Mouse (Mus musculus) embryonic facial prominence, embryonic 14.5 days (tissue): ENCODE measurements at regions not wholly inside any gene's neighbourhood (a gene's known extent, or its start where the extent isn't known, plus 50 kb on each side); places are given as distances from the start of the nearest gene placed in this dataset.

ENCODE experiments used
- ATAC-seq: fragments of 200-750 bp; cut with Nextera tagmentation; 2 replicates; pipeline ENCODE4 v1.8.0; 2017; ENCODE audit warnings: low read depth, moderate number of reproducible peaks, moderate TSS enrichment
- DNase-seq: peaks from one replicate; pipeline ENCODE4 v3.0.0-alpha.2; 2015; ENCODE audit warnings: low spot score
- H3K27ac ChIP-seq: fragments of 300-500 bp; sonication (generic); replicated peaks from 2 replicates; pipeline ENCODE4 v1.5.1; 2014; ENCODE audit warnings: low read depth, mild to moderate bottlenecking, low read length, moderate library complexity
- H3K27me3 ChIP-seq: fragments of 300-500 bp; sonication (generic); replicated peaks from 2 replicates; pipeline ENCODE4 v1.6.1; 2014; ENCODE audit warnings: low read length; ENCODE audit not compliant: control insufficient read depth, insufficient read depth
- H3K36me3 ChIP-seq: fragments of 300-500 bp; sonication (generic); 2 replicates; pipeline ENCODE4 v1.6.1; 2014; ENCODE audit warnings: low read length, mixed read lengths; ENCODE audit not compliant: control insufficient read depth, insufficient read depth
- H3K4me1 ChIP-seq: fragments of 300-500 bp; sonication (generic); 2 replicates; pipeline ENCODE4 v1.6.1; 2014; ENCODE audit warnings: antibody characterized with exemption, low read length; ENCODE audit not compliant: control insufficient read depth, insufficient read depth
- H3K4me2 ChIP-seq: fragments of 300-500 bp; sonication (generic); 2 replicates; pipeline ENCODE4 v1.6.1; 2014; ENCODE audit warnings: low read depth, mild to moderate bottlenecking, low read length, moderate library complexity, mixed read lengths
- H3K4me3 ChIP-seq: fragments of 300-500 bp; sonication (generic); 2 replicates; pipeline ENCODE4 v1.5.1; 2014; ENCODE audit warnings: low read depth, mild to moderate bottlenecking, low read length
- H3K9ac ChIP-seq: fragments of 300-500 bp; sonication (generic); 2 replicates; pipeline ENCODE4 v1.6.1; 2014; ENCODE audit warnings: low read depth, mild to moderate bottlenecking, low read length, moderate library complexity, mixed read lengths
- H3K9me3 ChIP-seq: fragments of 300-500 bp; sonication (generic); 2 replicates; pipeline ENCODE4 v1.6.1; 2016; ENCODE audit warnings: low read length; ENCODE audit not compliant: control insufficient read depth
- WGBS: fragments of 180-500 bp; shearing (Covaris S2); extraction: QIAGEN DNeasy Blood & Tissue Kit; methylation state at CpG from one replicate; pipeline ENCODE4 v1.1.7; 2014; 5-methylcytosine and 5-hydroxymethylcytosine counted together

GRCm38 (mm10) chr3:109224526-109224925 is 101.6 kb downstream of the Slc25a24 start:
- Histone ChIP-seq H3K36me3 (no peaks in the 10 kb centered on the region), H3K4me1 (no peaks in the 10 kb centered on the region), H3K9me3 (no peaks in the 10 kb centered on the region), H3K4me3 (no peak overlapping the region), H3K9ac (no peak overlapping the region), H3K27ac (no peak overlapping the region), H3K4me2 (no peak overlapping the region), H3K27me3 (no peaks in the 10 kb centered on the region)
- DNase-seq (no peak), ATAC-seq (no peak)
- WGBS, result 83% methylated on average over 3 of the region's 3 CpGs

DNA sequence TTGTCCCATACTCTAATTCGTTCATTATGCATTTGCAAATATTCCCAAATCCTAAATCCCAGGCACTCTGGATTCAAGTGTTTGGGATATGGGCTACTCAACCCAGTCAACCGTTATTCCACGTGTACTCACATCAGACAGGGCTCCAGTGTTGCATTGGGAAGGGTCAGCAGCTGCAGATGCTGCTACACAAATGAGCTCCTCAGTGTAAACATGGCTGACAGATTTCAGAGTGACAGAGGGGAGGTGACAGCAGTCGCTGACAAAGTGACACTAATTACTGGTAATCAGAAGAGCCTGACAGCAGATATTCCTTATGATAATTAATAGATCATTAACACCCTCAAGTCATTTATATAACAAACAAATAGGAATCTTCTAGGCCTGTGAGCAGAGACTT is 106.2 kb upstream of the Vav3 start:
- no peak overlapping the region for H3K9ac ChIP-seq
- no peaks in the 10 kb centered on the region for H3K4me1 ChIP-seq
- H3K36me3 ChIP-seq, result no peaks in the 10 kb centered on the region
- H3K4me3 ChIP-seq, result no peak overlapping the region
- 71% methylated on average over 4 of the region's 4 CpGs for WGBS
- no peak overlapping the region for H3K4me2 ChIP-seq
- no peaks in the 10 kb centered on the region for H3K9me3 ChIP-seq
- no peaks in the 10 kb centered on the region for H3K27me3 ChIP-seq
- DNase-seq (no peak), ATAC-seq (peak; percentile 55; the same call in 1 of the 2 replicates)
- no peak overlapping the region for H3K27ac ChIP-seq

- Histone ChIP-seq H3K4me2 (no peak overlapping the region), H3K9ac (no peak overlapping the region), H3K4me1 (no peaks in the 10 kb centered on the region), H3K27ac (no peak overlapping the region), H3K36me3 (no peaks in the 10 kb centered on the region), H3K27me3 (no peaks in the 10 kb centered on the region), H3K9me3 (no peaks in the 10 kb centered on the region), H3K4me3 (no peak overlapping the region)
- ATAC-seq, result no peak
- 79% methylated on average over 5 of the region's 5 CpGs for WGBS
- no peak for DNase-seq
Observed at GRCm38 (mm10) chr3:109236918-109237317, 103.5 kb upstream of the Vav3 start.

DNA sequence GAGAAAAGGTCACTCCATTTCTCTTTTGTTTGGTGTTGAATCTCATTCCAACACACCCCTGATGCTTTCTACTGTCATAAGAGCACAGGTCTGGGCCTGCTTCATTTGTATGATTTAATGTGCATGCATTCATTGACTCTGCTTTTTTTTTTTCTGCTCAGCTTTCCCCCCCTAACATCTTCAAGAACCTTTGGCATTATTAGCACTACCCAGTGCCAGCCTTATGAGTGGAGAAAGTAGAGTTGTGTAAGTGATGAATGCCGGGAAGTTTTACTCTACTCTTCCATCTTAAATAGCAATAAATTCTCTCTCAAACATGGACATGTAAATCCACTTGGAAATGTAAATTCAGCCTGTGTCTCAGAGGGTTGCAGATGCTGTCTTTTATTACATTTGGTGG is 97.0 kb upstream of the Vav3 start:
- H3K9ac ChIP-seq, result no peak overlapping the region
- no peaks in the 10 kb centered on the region for H3K4me1 ChIP-seq
- peaks cover 7% of the 10 kb centered on the region for H3K9me3 ChIP-seq
- 67% methylated on average over 1 of the region's 1 CpGs for WGBS
- no peak overlapping the region for H3K27ac ChIP-seq
- H3K36me3 ChIP-seq, result no peaks in the 10 kb centered on the region
- no peaks in the 10 kb centered on the region for H3K27me3 ChIP-seq
- H3K4me3 ChIP-seq, result no peak overlapping the region
- DNase-seq (no peak), ATAC-seq (no peak)
- no peak overlapping the region for H3K4me2 ChIP-seq

DNA sequence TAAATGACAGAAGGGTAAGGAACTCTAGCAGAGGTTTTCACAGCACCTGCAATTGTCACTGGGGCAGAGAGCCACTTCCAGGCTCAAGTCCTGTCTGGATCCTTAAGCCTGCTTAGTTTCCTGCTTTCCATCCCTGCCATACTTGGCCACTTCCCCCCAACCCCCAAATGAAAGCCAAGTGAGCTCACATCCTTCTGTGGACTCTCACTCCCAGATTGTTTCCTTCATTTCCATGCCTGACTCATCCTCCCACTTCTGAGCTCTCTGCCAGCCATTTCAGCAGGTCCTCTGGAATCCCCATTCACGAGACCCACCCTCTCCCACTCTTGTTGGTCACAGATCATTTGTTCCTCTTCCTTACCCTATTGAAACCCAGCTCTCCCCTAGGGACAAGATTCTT is 91.7 kb upstream of the Vav3 start:
- Histone ChIP-seq H3K4me1 (no peaks in the 10 kb centered on the region), H3K4me3 (no peak overlapping the region), H3K27ac (no peak overlapping the region), H3K9ac (no peak overlapping the region), H3K9me3 (peaks cover 7% of the 10 kb centered on the region), H3K4me2 (no peak overlapping the region), H3K27me3 (no peaks in the 10 kb centered on the region), H3K36me3 (no peaks in the 10 kb centered on the region)
- ATAC-seq, result no peak
- no peak for DNase-seq
- 41% methylated on average over 1 of the region's 1 CpGs for WGBS

GRCm38 (mm10) chr3:109249359-109249758 is 91.1 kb upstream of the Vav3 start:
- ATAC-seq (no peak), DNase-seq (no peak)
- H3K4me2 ChIP-seq, result no peak overlapping the region
- H3K9me3 ChIP-seq, result peaks cover 7% of the 10 kb centered on the region
- H3K4me1 ChIP-seq, result no peaks in the 10 kb centered on the region
- WGBS, result 80% methylated on average over 1 of the region's 1 CpGs
- H3K27ac ChIP-seq, result no peak overlapping the region
- H3K9ac ChIP-seq, result no peak overlapping the region
- no peaks in the 10 kb centered on the region for H3K36me3 ChIP-seq
- H3K27me3 ChIP-seq, result no peaks in the 10 kb centered on the region
- H3K4me3 ChIP-seq, result no peak overlapping the region

DNA sequence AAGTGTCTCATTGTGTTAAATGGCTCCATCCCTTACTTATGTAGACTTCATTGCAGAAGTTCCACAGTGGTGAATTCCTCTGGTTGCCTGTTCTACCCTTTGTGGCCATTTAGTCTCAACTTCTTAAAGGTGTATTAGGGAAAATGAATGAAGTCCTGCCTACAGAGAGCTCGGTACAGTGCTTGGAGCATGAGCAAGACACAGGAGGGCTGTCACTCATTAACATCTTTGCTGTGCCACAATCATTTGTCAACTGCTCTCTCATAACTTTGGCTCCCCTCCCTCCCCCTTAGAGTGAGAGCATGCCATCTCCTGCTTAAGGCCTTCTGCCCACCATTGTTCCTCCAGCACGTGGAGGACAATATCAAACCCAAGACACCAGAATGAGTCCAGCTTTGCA is 90.5 kb upstream of the Vav3 start:
- no peaks in the 10 kb centered on the region for H3K27me3 ChIP-seq
- no peak for DNase-seq
- H3K9me3 ChIP-seq, result peaks cover 1% of the 10 kb centered on the region
- no peaks in the 10 kb centered on the region for H3K36me3 ChIP-seq
- WGBS, result 76% methylated on average over 2 of the region's 2 CpGs
- no peak overlapping the region for H3K4me3 ChIP-seq
- H3K4me1 ChIP-seq, result no peaks in the 10 kb centered on the region
- H3K4me2 ChIP-seq, result no peak overlapping the region
- H3K27ac ChIP-seq, result no peak overlapping the region
- no peak overlapping the region for H3K9ac ChIP-seq
- no peak for ATAC-seq

DNA sequence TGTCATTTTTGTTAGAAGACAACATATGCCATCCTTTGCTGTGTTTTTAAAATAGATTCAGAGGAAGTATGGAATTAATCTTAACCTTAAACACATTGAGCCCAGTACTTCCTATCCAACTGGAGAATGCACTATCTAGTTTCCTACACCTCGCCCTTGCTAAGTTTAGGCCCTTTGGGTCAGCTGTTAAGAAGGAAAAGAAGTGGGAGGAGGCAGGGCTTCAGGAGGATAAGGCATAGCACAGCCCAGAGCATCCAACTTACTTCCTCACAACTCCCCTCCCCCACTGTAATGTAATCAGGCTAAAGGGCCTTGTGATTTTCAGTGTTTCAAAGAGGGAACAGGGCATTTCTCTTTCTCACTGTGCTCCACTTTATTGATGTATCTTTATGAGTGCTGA is 88.7 kb upstream of the Vav3 start:
- Histone ChIP-seq H3K36me3 (no peaks in the 10 kb centered on the region), H3K27me3 (no peaks in the 10 kb centered on the region), H3K27ac (no peak overlapping the region), H3K4me3 (no peak overlapping the region), H3K9me3 (no peaks in the 10 kb centered on the region), H3K4me2 (no peak overlapping the region), H3K9ac (no peak overlapping the region), H3K4me1 (no peaks in the 10 kb centered on the region)
- ATAC-seq (no peak), DNase-seq (peak; percentile 51)
- 26% methylated on average over 1 of the region's 1 CpGs for WGBS

DNA sequence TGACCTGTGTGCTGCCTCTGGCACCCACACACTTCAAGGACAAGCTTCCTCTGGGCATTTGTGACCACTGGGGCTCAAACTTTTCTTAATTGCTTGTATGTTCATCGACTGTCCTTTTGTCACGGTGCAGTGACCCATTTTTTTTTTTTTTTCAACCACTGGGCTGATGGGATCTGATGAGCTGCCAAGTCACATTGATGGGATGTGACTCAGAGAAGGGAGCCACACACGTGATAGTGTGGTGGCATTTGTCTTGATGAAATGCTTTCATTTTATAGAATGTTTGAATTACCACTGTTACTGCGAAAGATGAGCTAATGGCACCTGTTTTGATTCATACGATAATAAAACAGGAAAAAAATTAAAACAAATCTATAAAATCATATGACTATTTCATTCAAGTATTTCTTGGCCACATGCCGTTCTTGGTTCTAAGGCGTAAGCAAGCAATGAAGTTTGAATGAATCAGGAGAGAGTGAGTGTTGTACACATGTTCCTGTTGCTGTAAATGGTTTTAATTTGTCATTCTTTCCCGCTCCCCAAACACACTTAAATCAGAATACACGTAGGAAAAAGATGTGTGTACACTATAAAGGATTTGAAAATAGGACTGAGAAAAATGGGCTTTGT is 86.3 kb upstream of the Vav3 start:
- WGBS, result 66% methylated on average over 9 of the region's 9 CpGs
- DNase-seq, result peak; percentile 55
- no peak overlapping the region for H3K4me2 ChIP-seq
- H3K36me3 ChIP-seq, result no peaks in the 10 kb centered on the region
- no peak overlapping the region for H3K27ac ChIP-seq
- no peaks in the 10 kb centered on the region for H3K27me3 ChIP-seq
- no peaks in the 10 kb centered on the region for H3K9me3 ChIP-seq
- no peaks in the 10 kb centered on the region for H3K4me1 ChIP-seq
- no peak overlapping the region for H3K4me3 ChIP-seq
- ATAC-seq, result peak; percentile 47; the same call in 1 of the 2 replicates
- no peak overlapping the region for H3K9ac ChIP-seq
